Mouse (Mus musculus): ENCODE results near the gene Capn11. TPM values are rescaled to one million over a fixed set of nuclear protein-coding genes. Genes with fewer than 3 reads are reported as not detected.

Gene Capn11
- 0.09 TPM in 1 of 2 replicates, not detected in the other for polyA plus RNA-seq (2012; ENCODE audit: low replicate concordance)

GRCm38 (mm10) chr17:45659225-45659624 is at the start of gene Capn11:
Capn11 (minus strand) TSS chr17:45659325.

DNA sequence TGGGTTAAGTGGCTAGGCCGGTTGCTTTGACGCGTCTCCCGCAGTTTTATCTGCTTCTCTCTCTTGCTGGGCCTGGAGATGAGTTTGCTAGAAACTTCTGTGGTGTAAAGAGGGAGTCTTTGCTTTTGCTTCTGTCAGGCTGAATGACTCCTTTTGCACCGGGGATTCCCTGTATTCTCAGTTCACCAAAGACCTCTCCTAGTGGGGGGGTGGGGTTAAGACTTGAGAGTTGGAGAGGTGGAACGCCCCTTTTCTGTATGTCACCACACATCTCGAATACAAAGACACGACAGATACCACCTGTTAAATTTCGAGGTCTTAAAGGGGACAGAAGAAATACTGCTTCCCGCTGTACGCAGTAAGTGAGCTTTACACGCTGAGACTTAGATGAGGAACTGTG is 27.6 kb upstream of the Capn11 start, which contains the start of gene Tmem63b:
Gene Tmem63b, minus strand, starts transcription at position 190 of the 400 bp plus-strand sequence.

DNA sequence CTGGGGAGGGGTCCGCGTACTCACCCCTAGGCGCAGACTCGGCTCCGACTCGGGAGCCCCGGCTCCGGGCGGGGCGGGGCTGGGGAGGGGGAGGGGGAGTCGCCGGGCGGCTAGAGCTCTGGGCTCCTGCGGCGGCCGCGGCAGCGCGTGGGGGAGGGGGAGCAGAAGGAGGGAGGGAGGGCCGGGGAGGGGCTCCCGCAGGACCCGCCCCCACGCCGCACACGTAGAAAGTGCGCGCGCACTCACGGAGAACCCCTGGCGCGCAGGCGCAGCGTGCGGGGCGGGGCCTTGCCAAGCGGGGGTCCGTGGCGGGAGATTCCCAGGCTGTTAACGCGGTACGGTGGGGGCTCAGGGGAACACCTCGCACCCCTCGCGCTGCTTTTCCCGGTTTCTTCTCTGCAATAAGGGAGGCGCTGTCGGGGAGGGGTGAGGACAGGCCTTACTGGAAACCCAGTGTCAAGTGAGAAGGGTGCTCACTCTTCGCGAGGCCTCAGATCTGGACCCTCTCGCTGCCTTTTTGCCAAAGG is 27.0 kb upstream of the Capn11 start, which contains the start of gene Mrpl14:
Gene Mrpl14, plus strand, starts transcription at position 230 of the 527 bp plus-strand sequence.

DNA sequence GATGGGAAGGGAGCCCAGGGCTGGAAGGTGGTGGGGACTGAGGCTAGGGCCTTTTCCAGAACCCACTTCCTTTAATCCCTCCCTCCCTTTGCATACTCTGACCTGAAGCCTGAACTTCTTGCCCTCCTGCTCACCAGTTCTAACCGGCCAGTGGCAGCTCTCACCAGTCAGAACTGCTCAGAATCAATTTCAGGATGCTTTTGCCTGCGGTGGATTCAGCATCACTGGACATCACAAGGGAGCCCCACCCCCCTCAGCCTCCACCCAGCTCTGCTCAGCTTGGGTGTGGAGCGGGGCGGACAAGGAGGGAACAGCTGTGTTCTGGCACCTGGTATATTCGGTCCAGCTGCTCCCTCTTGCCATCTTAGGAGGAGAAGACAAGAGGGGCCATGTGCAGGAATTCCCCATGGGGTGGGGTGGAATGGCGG is 57.2 kb downstream of the Capn11 start, which contains the start of gene Mymx:
Gene Mymx, minus strand, starts transcription at position 226 of the 428 bp plus-strand sequence.

GRCm38 (mm10) chr17:45599446-45600242 is 59.5 kb downstream of the Capn11 start, which contains the start of gene Slc29a1:
Slc29a1 (minus strand) TSS chr17:45599606.

Other genes with a start within 250 kb of the Capn11 start
- gene Cdc5l, start 225.6 kb downstream of the Capn11 start, polyA plus RNA-seq (2012; ENCODE audit: low replicate concordance): 2.4 and 4.9 TPM in 2 replicates
- gene Spats1, start 183.9 kb downstream of the Capn11 start, polyA plus RNA-seq (2012; ENCODE audit: low replicate concordance): not detected in 2 replicates
- gene Aars2, start 152.5 kb downstream of the Capn11 start, polyA plus RNA-seq (2012; ENCODE audit: low replicate concordance): 28.0 and 38.6 TPM in 2 replicates
- not detected in 2 replicates for gene Tcte1, start 135.9 kb downstream of the Capn11 start, polyA plus RNA-seq (2012; ENCODE audit: low replicate concordance)
- 0.25 and 0.41 TPM in 2 replicates for gene Tmem151b, start 109.6 kb downstream of the Capn11 start, polyA plus RNA-seq (2012; ENCODE audit: low replicate concordance)
- 18.6 and 19.9 TPM in 2 replicates for gene Nfkbie, start 103.6 kb downstream of the Capn11 start, polyA plus RNA-seq (2012; ENCODE audit: low replicate concordance)
- gene Slc35b2, start 95.5 kb downstream of the Capn11 start, polyA plus RNA-seq (2012; ENCODE audit: low replicate concordance): 20.6 and 32.4 TPM in 2 replicates
- gene Hsp90ab1, start 86.1 kb downstream of the Capn11 start, polyA plus RNA-seq (2012; ENCODE audit: low replicate concordance): 105 and 723 TPM in 2 replicates
- 95.2 and 797 TPM in 2 replicates for gene Slc29a1, start 59.7 kb downstream of the Capn11 start, polyA plus RNA-seq (2012; ENCODE audit: low replicate concordance)
- not detected in 2 replicates for gene Mymx, start 57.2 kb downstream of the Capn11 start, polyA plus RNA-seq (2012; ENCODE audit: low replicate concordance)
- gene Mrpl14, start 27.0 kb upstream of the Capn11 start, polyA plus RNA-seq (2012; ENCODE audit: low replicate concordance): 84.6 and 199 TPM in 2 replicates
- 14.6 and 19.7 TPM in 2 replicates for gene Tmem63b, start 27.6 kb upstream of the Capn11 start, polyA plus RNA-seq (2012; ENCODE audit: low replicate concordance)
- gene 1600014C23Rik, start 74.5 kb upstream of the Capn11 start, polyA plus RNA-seq (2012; ENCODE audit: low replicate concordance): not detected in 2 replicates

Data from leukemia stem cell, adult 10-12 weeks (primary cell).